In genomic region chr5:6716179-6716578, GRCm38 (mm10) we compare ENCODE assay signal across 20 mouse cellular contexts.
DNase-seq lines count a peak whose midpoint lies in the region; ATAC-seq lines count a peak whose summit lies in the region.
"Had no signal": no experiment of that assay in that cellular context is flagged by ENCODE, and none has a peak within 500 bp of the region (broad histone marks: within the 10 kb centered on the region; RNA-seq: fewer than 3 reads in every experiment).

No protein-coding gene starts in this region.

- H3K9me3 ChIP-seq in heart, embryonic 11.5 days (replicated peaks; ENCODE audit: control insufficient read depth, low read length): no peaks in the 10 kb centered on the region
- H3K9me3 ChIP-seq in neural tube, embryonic 12.5 days: no peaks in the 10 kb centered on the region
- H3K9me3 ChIP-seq in liver, embryonic 13.5 days (replicated peaks): 0 out of 2 replicates have a peak, but pooled peaks cover 3% of the 10 kb centered on the region
- H3K9me3 ChIP-seq: embryonic facial prominence, embryonic 12.5 days; forebrain, embryonic 12.5 days; heart, embryonic 15.5 days; hindbrain, embryonic 15.5 days had no signal

- no peak overlapping the region for H3K4me3 ChIP-seq in heart, embryonic 11.5 days (ENCODE audit: low read depth, low read length)
- no peak overlapping the region for H3K4me3 ChIP-seq in neural tube, embryonic 12.5 days
- no peak overlapping the region for H3K4me3 ChIP-seq in liver, embryonic 13.5 days (replicated peaks)
- H3K4me3 ChIP-seq: embryonic facial prominence, embryonic 12.5 days; forebrain, embryonic 12.5 days; heart, embryonic 15.5 days; hindbrain, embryonic 15.5 days had no signal

- WGBS in heart, embryonic 11.5 days (ENCODE audit: insufficient replicate concordance): 75% methylated on average over 1 of the region's 1 CpGs
- 64% methylated on average over 1 of the region's 1 CpGs for WGBS in neural tube, embryonic 12.5 days
- 39% methylated on average over 1 of the region's 1 CpGs for WGBS in liver, embryonic 13.5 days (ENCODE audit: insufficient replicate concordance)

- no peaks in the 10 kb centered on the region for H3K36me3 ChIP-seq in heart, embryonic 11.5 days (ENCODE audit: control insufficient read depth, insufficient read depth, low read length)
- no peaks in the 10 kb centered on the region for H3K36me3 ChIP-seq in neural tube, embryonic 12.5 days
- no peaks in the 10 kb centered on the region for H3K36me3 ChIP-seq in liver, embryonic 13.5 days
- H3K36me3 ChIP-seq: embryonic facial prominence, embryonic 12.5 days; forebrain, embryonic 12.5 days; heart, embryonic 15.5 days; hindbrain, embryonic 15.5 days had no signal

- no peak overlapping the region for H3K9ac ChIP-seq in heart, embryonic 11.5 days (ENCODE audit: low read depth, low read length)
- no peak overlapping the region for H3K9ac ChIP-seq in neural tube, embryonic 12.5 days
- no peak overlapping the region for H3K9ac ChIP-seq in liver, embryonic 13.5 days
- H3K9ac ChIP-seq: embryonic facial prominence, embryonic 12.5 days; forebrain, embryonic 12.5 days; heart, embryonic 15.5 days; hindbrain, embryonic 15.5 days had no signal

- no peak for DNase-seq in heart, postnatal 25 days (ENCODE audit: low spot score)
- no peak for DNase-seq in neural tube, embryonic 10.5 days (ENCODE audit: extremely low spot score, low spot score)
- peak; percentile 34 for DNase-seq in liver, embryonic 13.5 days
- no peak for DNase-seq in left cerebral cortex, adult 18-20 months (ENCODE audit: low spot score in 2 of 2)
- DNase-seq: adrenal gland, adult 2 months; adrenal gland, postnatal 25 days; cerebellum, adult 2 months; cerebellum, postnatal 10 days; embryo, embryonic 11 days; gastrocnemius, postnatal 36 days; heart, adult 11 months; heart, postnatal 14 days had no signal

- intact Hi-C loops in heart, postnatal 25 days (cut with DNase I): no loop called here

- ATAC-seq in heart, embryonic 11.5 days (replicated peaks; ENCODE audit: insufficient number of reproducible peaks, low FRiP score, low TSS enrichment): peak; percentile 97
- ATAC-seq in neural tube, embryonic 12.5 days (ENCODE audit: low FRiP score, low read depth): 0 out of 2 replicates have a peak, but pooled peaks have one; percentile 33
- peak; percentile 98 for ATAC-seq in liver, embryonic 13.5 days (ENCODE audit: low read depth)
- no peak for ATAC-seq in megakaryocyte progenitor cell, adult 5-6 weeks (replicated peaks; ENCODE audit: poor library complexity)
- ATAC-seq: intestine, embryonic 16.5 days had no signal

- no peaks in the 10 kb centered on the region for H3K27me3 ChIP-seq in heart, embryonic 11.5 days (ENCODE audit: control insufficient read depth, insufficient read depth, low read length)
- H3K27me3 ChIP-seq in neural tube, embryonic 12.5 days (replicated peaks): no peaks in the 10 kb centered on the region
- H3K27me3 ChIP-seq in liver, embryonic 13.5 days: no peaks in the 10 kb centered on the region
- H3K27me3 ChIP-seq: embryonic facial prominence, embryonic 12.5 days; forebrain, embryonic 12.5 days; heart, embryonic 15.5 days; hindbrain, embryonic 15.5 days had no signal

- H3K4me2 ChIP-seq in heart, embryonic 11.5 days: no peak overlapping the region
- H3K4me2 ChIP-seq in neural tube, embryonic 12.5 days (replicated peaks): no peak overlapping the region
- H3K4me2 ChIP-seq in liver, embryonic 13.5 days: no peak overlapping the region
- H3K4me2 ChIP-seq: embryonic facial prominence, embryonic 12.5 days; forebrain, embryonic 12.5 days; heart, embryonic 15.5 days; hindbrain, embryonic 15.5 days had no signal

- H3K4me1 ChIP-seq in heart, embryonic 11.5 days (ENCODE audit: control insufficient read depth, insufficient read depth, low read length): no peaks in the 10 kb centered on the region
- H3K4me1 ChIP-seq in neural tube, embryonic 12.5 days: no peaks in the 10 kb centered on the region
- H3K4me1 ChIP-seq in liver, embryonic 13.5 days (replicated peaks): no peaks in the 10 kb centered on the region
- H3K4me1 ChIP-seq: embryonic facial prominence, embryonic 12.5 days; forebrain, embryonic 12.5 days; heart, embryonic 15.5 days; hindbrain, embryonic 15.5 days had no signal

- no peak overlapping the region for H3K27ac ChIP-seq in heart, embryonic 11.5 days (ENCODE audit: low read depth, low read length)
- H3K27ac ChIP-seq in neural tube, embryonic 12.5 days: no peak overlapping the region
- H3K27ac ChIP-seq in liver, embryonic 13.5 days: no peak overlapping the region
- H3K27ac ChIP-seq: embryonic facial prominence, embryonic 12.5 days; forebrain, embryonic 12.5 days; heart, embryonic 15.5 days; hindbrain, embryonic 15.5 days had no signal
